Comparison of ENCODE assay signal across 11 mouse cellular contexts in genomic region chr2:126682333-126682732, GRCm38 (mm10). TPM values are rescaled to one million over a fixed set of nuclear protein-coding genes. Genes with fewer than 3 reads are reported as not detected.
DNase-seq lines count a peak whose midpoint lies in the region; ATAC-seq lines count a peak whose summit lies in the region.
"Had no signal": no experiment of that assay in that cellular context is flagged by ENCODE, and none has a peak within 500 bp of the region (broad histone marks: within the 10 kb centered on the region; RNA-seq: fewer than 3 reads in every experiment).

No protein-coding gene starts in this region.

- H3K27ac ChIP-seq in lung, embryonic 15.5 days: 0 out of 2 replicates have a peak overlapping the region, but pooled peaks have one; percentile 11
- H3K27ac ChIP-seq: neural tube, embryonic 15.5 days had no signal

- intact Hi-C loops in heart, postnatal 36 days (cut with DNase I): no loop called here

- H3K4me3 ChIP-seq in lung, embryonic 15.5 days: no peak overlapping the region
- H3K4me3 ChIP-seq: neural tube, embryonic 15.5 days had no signal

- H3K36me3 ChIP-seq in lung, embryonic 15.5 days: peaks cover 9% of the 10 kb centered on the region; the same call in 1 of the 2 replicates

- H3K27me3 ChIP-seq in lung, embryonic 15.5 days: no peaks in the 10 kb centered on the region
- H3K27me3 ChIP-seq: neural tube, embryonic 15.5 days had no signal

- DNase-seq in lung, postnatal 36 days: no peak
- DNase-seq in heart, adult 8-10 months (ENCODE audit: low spot score): peak; percentile 60
- DNase-seq in heart, postnatal 36 days: peak; percentile 13 to 28
- no peak for DNase-seq in ovary, postnatal 36 days (ENCODE audit: low spot score)
- no peak for DNase-seq in gastrocnemius, postnatal 25 days
- DNase-seq: cerebellum, adult 18-20 months; midbrain, embryonic 14.5 days; thymus, postnatal 4 days had no signal

- WGBS in lung, embryonic 15.5 days: 43% methylated on average over 2 of the region's 2 CpGs

- no peak for ATAC-seq in lung, embryonic 15.5 days (ENCODE audit: borderline replicate concordance, extremely low read depth, low FRiP score, low TSS enrichment)
- peak; percentile 53; the same call in 1 of the 2 replicates for ATAC-seq in monocyte, adult 5-6 weeks (replicated peaks; ENCODE audit: insufficient number of reproducible peaks, low FRiP score, low TSS enrichment, poor library complexity, severe bottlenecking)

- H3K9me3 ChIP-seq in lung, embryonic 15.5 days: no peaks in the 10 kb centered on the region
- H3K9me3 ChIP-seq: neural tube, embryonic 15.5 days had no signal

- H3K4me2 ChIP-seq in lung, embryonic 15.5 days: no peak overlapping the region
- H3K4me2 ChIP-seq: neural tube, embryonic 15.5 days had no signal

- H3K4me1 ChIP-seq in lung, embryonic 15.5 days: peaks cover 3% of the 10 kb centered on the region; the same call in 1 of the 2 replicates

- no peak overlapping the region for H3K9ac ChIP-seq in lung, embryonic 15.5 days
- H3K9ac ChIP-seq: neural tube, embryonic 15.5 days had no signal

RNA-seq across cellular contexts. Expression of gene Gabpb1, which starts 6.2 kb away (rescaled TPM):
- polyA plus RNA-seq in lung, embryonic 15.5 days (2015; fragmentation: Nextera tagmentation; extraction: Ambion mirVana): 61.8 and 62.0 TPM in 2 replicates
- 10 to 100 TPM in 3 of 4 experiments, 1 to 10 TPM in 1; 9.6 to 17.7 (median 14.0) TPM for total RNA-seq in heart, adult 8-10 months (2022)
- 10 to 100 TPM; 12.1 to 13.6 TPM for total RNA-seq in heart, postnatal 36 days (2021)
- 22.6 to 29.9 TPM (median 25.9 TPM) in 3 replicates for total RNA-seq in monocyte, adult 5-6 weeks (2017)
- 1 to 10 TPM; 6.2 to 6.3 TPM for total RNA-seq in gastrocnemius, postnatal 25 days (2021)

RNA-seq across cellular contexts. Expression of gene Usp8, which starts 24.8 kb away (rescaled TPM):
- polyA plus RNA-seq in lung, embryonic 15.5 days (2015; fragmentation: Nextera tagmentation; extraction: Ambion mirVana): 40.8 and 44.1 TPM in 2 replicates
- total RNA-seq in heart, adult 8-10 months (2022): 10 to 100 TPM; 25.9 to 29.4 (median 27.3) TPM
- 10 to 100 TPM; 28.8 to 29.1 TPM for total RNA-seq in heart, postnatal 36 days (2021)
- 72.0 to 89.6 TPM (median 77.6 TPM) in 3 replicates for total RNA-seq in monocyte, adult 5-6 weeks (2017)
- total RNA-seq in gastrocnemius, postnatal 25 days (2021): 10 to 100 TPM; 14.9 to 16.2 TPM

Comparison
In these comparisons a context has a peak if more than half of its experiments do, and no peak if none do; other contexts are left out.
1. DNase-seq: peak in heart, adult 8-10 months (single experiment) and heart, postnatal 36 days (2 of 2); none in lung, postnatal 36 days (single experiment), ovary, postnatal 36 days (single experiment) and gastrocnemius, postnatal 25 days (single experiment).